In genomic region chr17:50515926-50516325, GRCm38 (mm10) we compare ENCODE assay signal across 26 mouse cellular contexts.
"Had no signal": no experiment of that assay in that cellular context is flagged by ENCODE, and none has a peak within 500 bp of the region (broad histone marks: within the 10 kb centered on the region; RNA-seq: fewer than 3 reads in every experiment).

No protein-coding gene starts in this region.

- H3K27me3 ChIP-seq: embryonic facial prominence, embryonic 12.5 days; embryonic facial prominence, embryonic 13.5 days; embryonic facial prominence, embryonic 15.5 days; forebrain, embryonic 12.5 days; forebrain, embryonic 13.5 days; forebrain, embryonic 15.5 days had no signal

- H3K4me2 ChIP-seq: embryonic facial prominence, embryonic 12.5 days; embryonic facial prominence, embryonic 13.5 days; embryonic facial prominence, embryonic 15.5 days; forebrain, embryonic 12.5 days; forebrain, embryonic 13.5 days; forebrain, embryonic 15.5 days had no signal

- H3K27ac ChIP-seq: embryonic facial prominence, embryonic 10.5 days; embryonic facial prominence, embryonic 12.5 days; embryonic facial prominence, embryonic 13.5 days; embryonic facial prominence, embryonic 15.5 days; forebrain, embryonic 10.5 days; forebrain, embryonic 12.5 days; forebrain, embryonic 13.5 days; forebrain, embryonic 15.5 days; gastrocnemius, adult 2 months had no signal

- H3K9me3 ChIP-seq: embryonic facial prominence, embryonic 10.5 days; embryonic facial prominence, embryonic 12.5 days; embryonic facial prominence, embryonic 13.5 days; embryonic facial prominence, embryonic 15.5 days; forebrain, embryonic 12.5 days; forebrain, embryonic 13.5 days; forebrain, embryonic 15.5 days had no signal

- ATAC-seq: forebrain, embryonic 13.5 days; forebrain, embryonic 14.5 days; forebrain, embryonic 15.5 days; forebrain, embryonic 16.5 days; forebrain, postnatal 0 days had no signal

- H3K36me3 ChIP-seq: embryonic facial prominence, embryonic 10.5 days; embryonic facial prominence, embryonic 12.5 days; embryonic facial prominence, embryonic 13.5 days; embryonic facial prominence, embryonic 15.5 days; forebrain, embryonic 10.5 days; forebrain, embryonic 12.5 days; forebrain, embryonic 15.5 days had no signal

- H3K4me3 ChIP-seq: embryonic facial prominence, embryonic 10.5 days; embryonic facial prominence, embryonic 12.5 days; embryonic facial prominence, embryonic 13.5 days; embryonic facial prominence, embryonic 15.5 days; erythroblast, embryonic 14.5 days; forebrain, embryonic 10.5 days; forebrain, embryonic 12.5 days; forebrain, embryonic 13.5 days; forebrain, embryonic 15.5 days; gastrocnemius, adult 2 months had no signal

- H3K9ac ChIP-seq: embryonic facial prominence, embryonic 12.5 days; embryonic facial prominence, embryonic 13.5 days; embryonic facial prominence, embryonic 15.5 days; forebrain, embryonic 12.5 days; forebrain, embryonic 13.5 days; forebrain, embryonic 15.5 days; forebrain, postnatal 0 days had no signal

- DNase-seq: cerebellum, adult 2 months; cerebellum, adult 8-10 months; cerebellum, adult 9-10 months; cerebellum, adult 9-11 months; cerebellum, postnatal 10 days; cerebellum, postnatal 14 days; cerebellum, postnatal 25 days; embryo, embryonic 11 days; forebrain, postnatal 0 days; gastrocnemius, adult 2 months; gastrocnemius, postnatal 10 days; gastrocnemius, postnatal 14 days; gastrocnemius, postnatal 25 days; gastrocnemius, postnatal 36 days; heart, adult 18-20 months had no signal
